Mouse (Mus musculus) left cerebral cortex, adult 8-10 months (tissue): Measurements from ENCODE around the gene Ttc25. TPM values are rescaled to one million over a fixed set of nuclear protein-coding genes. Genes with fewer than 3 reads are reported as not detected.
"Not testable (repeated sequence)": the region's sequence is repeated elsewhere in the genome, so short reads cannot be mapped to it uniquely, and the experiment has no call there.

ENCODE experiments used
- DNase-seq, 2 experiments: peaks; one replicate each; pipeline ENCODE4 v3.0.0; 2022; ENCODE audit warnings: low spot score in 2 of 2
- total RNA-seq, 4 experiments: library from RNA; stranded (reverse); gene quantifications; 2 replicates each; pipeline ENCODE4 v1.2.4; 2022

The Ttc25 gene
- total RNA-seq, 4 experiments from 2014 or later = 0.98 to 2.2 (median 1.8) TPM

- no peak for DNase-seq
These were observed 16.8 kb upstream of the Ttc25 start for GRCm38 (mm10) chr11:100528375-100529165.

DNA sequence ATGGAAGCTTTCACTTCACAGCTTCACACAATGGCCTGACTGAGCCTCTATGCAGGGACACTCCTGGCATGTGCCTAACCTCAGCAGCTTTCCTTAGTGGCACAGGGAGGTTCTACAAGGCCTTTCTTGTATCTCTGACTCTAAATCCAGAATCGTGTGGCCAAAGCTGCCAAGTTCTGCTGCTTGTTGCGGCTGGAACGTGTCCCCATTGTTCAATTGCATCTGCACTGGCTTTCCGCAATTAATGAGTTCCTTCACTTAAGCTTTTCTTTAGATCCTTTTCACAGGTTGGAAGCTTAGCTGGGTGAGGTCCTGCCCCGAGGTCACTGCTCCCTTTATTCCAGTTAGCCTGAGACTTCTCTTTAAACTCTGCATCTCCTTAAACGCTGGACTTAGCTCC, 11.5 kb upstream of the Ttc25 start:
- DNase-seq = no peak

- not testable (repeated sequence) for DNase-seq
These were observed 11.0 kb upstream of the Ttc25 start for GRCm38 (mm10) chr11:100534411-100534810.

DNA sequence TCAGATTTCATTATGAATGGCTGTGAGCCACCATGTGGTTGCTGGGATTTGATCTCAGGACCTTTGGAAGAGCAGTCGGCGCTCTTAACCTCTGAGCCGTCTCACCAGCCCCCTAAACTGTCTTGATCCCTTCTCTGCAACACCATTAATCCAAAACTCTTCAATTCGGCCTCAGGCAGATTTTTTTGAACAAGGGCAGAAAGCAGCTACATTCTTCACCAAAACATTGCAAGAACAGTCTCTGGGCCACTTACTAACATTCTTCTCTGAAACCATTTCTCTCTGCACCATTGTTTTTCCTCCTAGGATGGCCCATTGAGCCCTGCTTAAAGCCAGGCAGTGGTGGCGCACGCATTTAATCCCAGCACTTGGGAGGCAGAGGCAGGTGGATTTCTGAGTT, 10.6 kb upstream of the Ttc25 start:
- DNase-seq = not testable (repeated sequence)

DNA sequence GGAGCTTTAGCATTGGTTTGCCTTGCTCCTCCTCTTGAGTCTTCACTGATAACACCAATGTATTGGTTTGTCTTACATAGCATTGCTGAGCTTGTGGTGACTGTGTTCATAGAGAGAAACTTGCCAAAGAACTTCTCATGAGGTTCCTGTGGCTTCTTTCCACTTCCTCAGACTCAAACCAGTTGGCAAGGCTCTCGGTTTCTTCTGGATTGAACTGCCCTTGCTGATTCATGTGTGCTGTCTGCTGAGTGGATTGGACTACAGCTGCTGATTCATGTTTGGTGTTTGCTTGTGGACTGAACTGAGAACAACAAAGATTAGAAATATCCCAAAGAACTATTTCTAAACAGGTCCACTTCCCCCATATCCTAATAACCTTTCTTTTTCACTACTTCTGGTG, 9.4 kb upstream of the Ttc25 start:
- no peak for DNase-seq

- DNase-seq = no peak
These were observed 8.9 kb upstream of the Ttc25 start for GRCm38 (mm10) chr11:100536466-100536865.

DNA sequence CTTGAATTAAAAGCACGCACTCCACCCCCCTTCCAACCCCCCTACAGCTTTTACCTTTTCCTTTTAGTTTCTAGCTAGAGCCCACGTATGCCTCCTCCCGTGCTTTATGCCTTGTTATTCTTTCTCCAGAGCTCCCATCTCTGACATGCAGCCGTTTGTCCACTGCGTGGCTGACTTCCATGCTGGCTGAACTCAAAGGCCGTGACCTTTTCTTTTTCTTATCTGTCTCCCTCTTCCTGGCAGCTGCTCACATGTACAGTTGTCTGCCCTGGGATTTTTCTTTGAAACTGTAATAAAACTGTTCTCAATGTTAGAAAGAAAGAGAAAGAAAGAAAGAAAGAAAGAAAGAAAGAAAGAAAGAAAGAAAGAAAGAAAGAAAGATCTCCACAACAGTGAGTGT, 4.4 kb upstream of the Ttc25 start:
- DNase-seq = no peak

GRCm38 (mm10) chr11:100541577-100541976, 3.8 kb upstream of the Ttc25 start:
- DNase-seq = no peak

GRCm38 (mm10) chr11:100545746-100546085, 309 bp downstream of the Ttc25 start:
- no peak for DNase-seq

GRCm38 (mm10) chr11:100546955-100547354, 1.5 kb downstream of the Ttc25 start:
- DNase-seq = no peak

DNA sequence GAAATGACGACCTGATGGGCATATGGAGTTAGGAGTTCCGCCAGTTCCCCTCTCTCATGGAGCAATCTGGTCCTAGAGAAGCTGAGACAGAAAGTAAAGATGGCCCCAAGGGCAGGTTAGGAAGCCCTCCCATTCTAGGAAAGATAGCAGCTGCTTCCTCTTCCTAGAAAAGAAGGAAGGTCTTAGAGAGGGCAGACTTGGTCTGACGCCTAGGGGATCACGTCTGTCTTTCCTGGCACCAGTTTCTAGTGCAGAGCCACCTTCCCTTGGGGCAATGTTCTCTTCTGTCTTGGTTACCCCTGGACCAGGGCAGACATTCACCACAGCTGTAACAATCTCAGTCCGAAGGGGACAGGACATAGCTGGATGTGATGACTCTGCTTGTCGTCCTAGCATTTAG, 2.7 kb downstream of the Ttc25 start:
- DNase-seq = no peak

DNA sequence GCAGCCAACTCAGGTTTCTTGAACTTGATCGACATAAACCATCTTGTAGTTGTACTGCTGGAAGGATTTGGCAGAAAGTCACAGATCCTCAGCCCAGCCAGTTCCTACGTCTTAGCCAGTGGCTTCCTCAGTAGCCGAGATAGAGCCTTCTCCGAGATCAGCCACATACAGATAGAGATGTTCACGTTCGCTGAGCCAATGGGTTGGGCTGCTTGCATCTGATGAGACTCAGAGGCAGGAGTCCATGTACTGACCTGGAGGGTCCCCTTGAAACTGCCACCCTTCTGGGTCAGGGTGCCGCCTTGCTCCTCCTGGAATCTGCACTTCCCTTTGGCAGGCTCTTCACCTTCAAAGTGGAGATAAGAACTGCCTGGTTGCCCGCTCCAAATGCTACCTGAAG, 4.1 kb downstream of the Ttc25 start:
- no peak for DNase-seq

DNA sequence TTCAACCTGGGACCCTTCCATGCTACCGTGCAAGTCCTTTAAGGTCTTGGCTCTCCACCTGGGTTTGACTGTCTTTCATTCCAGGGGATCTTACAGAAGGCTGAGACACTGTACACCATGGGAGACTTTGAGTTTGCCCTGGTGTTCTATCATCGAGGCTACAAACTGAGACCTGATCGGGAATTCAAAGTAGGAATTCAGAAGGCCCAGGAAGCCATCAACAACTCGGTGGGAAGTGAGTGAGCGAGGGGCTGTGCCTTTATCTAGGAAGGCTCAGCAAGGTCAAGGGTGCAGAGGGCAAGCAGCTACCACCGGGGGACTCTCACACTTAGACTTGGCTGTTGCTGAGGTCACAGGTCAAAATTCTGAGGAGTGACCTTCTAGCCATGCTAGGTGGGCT, 4.7 kb downstream of the Ttc25 start:
- DNase-seq = no peak

DNA sequence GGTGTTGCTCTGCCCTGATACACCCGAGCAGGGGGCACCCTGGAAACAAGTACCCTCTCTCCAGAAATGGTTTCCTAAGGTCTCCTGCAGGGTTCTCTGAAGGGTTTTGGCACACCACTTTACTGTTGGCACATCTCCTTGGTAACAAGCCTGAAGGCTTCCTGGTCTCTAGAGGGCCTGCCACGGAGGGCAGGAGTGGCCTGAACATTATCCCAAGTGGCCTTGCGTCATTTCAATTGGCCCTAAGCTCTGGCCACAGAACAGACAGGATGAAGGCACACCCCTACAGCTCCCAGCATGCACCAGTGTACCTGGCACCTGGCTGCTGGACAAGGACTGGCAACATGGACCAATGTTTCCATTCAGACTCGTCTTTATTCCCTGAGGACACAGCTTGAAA, 7.4 kb downstream of the Ttc25 start:
- no peak for DNase-seq

DNA sequence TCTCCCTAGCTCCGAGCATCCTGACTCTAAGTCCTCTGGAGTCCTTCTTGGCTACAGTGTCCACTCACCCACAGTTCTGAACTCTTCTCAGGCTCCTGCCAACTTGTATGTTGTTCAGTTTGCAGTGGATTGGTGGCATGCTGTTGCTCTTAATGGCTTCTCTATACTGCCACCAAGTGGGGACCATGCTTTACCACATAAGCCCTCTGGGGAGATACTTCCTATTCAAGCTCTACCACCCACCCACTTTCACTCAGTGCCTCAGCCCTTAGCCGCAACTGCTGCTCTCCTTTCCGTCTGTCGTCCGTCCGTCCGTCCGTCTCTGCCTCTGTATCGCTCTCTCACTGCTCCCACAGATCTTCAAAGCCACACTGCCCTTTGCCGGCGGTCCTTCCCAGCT, 10.2 kb downstream of the Ttc25 start:
- peak in 1 of 2 experiments; percentile 64 for DNase-seq

- DNase-seq = no peak
These were observed 12.2 kb downstream of the Ttc25 start for GRCm38 (mm10) chr11:100557563-100557962.

DNA sequence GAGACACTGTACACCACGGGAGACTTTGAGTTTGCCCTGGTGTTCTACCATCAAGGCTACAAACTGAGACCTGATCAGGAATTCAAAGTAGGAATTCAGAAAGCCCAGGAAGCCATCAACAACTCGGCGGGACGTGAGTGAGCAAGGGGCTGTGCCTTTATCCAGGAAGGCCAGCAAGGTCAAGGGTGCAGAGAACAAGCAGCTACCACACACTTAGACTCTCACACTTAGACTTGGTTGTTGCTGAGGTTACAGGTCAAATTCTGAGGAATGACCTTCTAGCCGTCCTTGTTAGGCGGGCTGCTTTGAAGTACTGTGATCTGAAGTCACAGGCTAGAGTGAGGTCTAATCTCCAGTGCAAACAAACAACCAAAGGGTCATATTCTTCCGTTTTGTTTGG, 14.1 kb downstream of the Ttc25 start:
- no peak for DNase-seq

DNA sequence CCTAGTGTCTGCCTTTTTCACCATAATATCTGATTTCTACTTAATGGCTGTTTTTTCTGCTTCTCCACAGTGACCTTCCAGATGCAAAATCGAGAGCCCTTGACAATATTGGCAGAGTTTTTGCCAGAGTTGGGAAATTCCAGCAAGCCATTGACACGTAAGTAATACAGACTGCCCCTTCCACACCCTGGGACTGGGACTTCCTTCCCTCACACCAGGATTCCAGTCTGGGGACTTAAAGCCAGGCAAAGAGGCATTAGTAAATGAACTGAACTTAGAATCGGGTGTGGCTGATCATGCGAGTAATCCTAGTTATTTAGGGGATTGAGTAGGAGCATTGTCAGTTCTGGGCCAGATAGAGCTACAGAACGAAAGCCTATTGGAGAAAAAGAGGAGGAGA, 16.3 kb downstream of the Ttc25 start:
- no peak for DNase-seq

DNA sequence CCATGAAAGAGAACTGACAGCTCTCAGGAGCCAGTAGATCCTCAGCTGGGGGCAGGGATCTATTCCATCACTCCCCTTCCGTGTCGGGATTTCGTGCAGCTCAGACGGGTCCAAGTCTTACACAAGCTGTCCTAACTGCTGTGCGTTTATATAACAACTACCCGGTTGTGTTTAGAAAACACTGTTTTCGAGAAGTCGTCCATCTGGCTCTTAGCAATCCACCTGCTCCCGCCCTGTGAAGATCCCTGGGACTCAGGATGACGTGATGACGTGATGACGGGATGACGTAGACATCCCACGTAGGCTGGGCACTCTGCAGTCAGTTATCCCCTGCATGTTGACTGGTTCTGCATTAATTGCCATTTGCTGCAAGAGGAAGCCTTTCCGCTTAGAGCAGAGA, 18.9 kb downstream of the Ttc25 start:
- peak in 1 of 2 experiments; percentile 84 for DNase-seq

- no peak for DNase-seq
These were observed 19.3 kb downstream of the Ttc25 start for GRCm38 (mm10) chr11:100564703-100565102.

GRCm38 (mm10) chr11:100567229-100567628, 21.8 kb downstream of the Ttc25 start:
- no peak for DNase-seq

DNA sequence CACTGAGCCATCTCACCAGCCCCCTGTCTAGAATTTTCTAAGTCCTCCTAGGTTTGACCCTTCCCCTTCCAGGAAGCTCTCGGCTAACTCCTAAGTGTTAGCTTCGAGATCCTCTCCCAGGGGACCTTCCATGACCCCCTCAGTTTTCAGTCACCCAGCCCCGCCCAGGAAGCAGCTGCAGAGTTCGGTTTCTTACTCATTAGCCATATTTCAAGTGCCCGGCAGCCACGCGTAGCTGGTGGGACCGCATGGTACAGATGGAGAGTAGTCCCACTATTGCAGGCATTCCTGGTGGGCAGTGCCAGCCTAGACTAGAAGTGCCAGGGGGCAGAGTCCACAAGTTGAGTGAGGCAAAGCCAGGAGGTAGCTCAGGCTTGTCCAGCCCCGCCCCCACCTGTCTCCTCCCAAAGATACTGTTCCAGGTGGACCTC, 22.4 kb downstream of the Ttc25 start:
- DNase-seq = no peak

- DNase-seq = no peak
These were observed 23.3 kb downstream of the Ttc25 start for GRCm38 (mm10) chr11:100568692-100569091.

DNA sequence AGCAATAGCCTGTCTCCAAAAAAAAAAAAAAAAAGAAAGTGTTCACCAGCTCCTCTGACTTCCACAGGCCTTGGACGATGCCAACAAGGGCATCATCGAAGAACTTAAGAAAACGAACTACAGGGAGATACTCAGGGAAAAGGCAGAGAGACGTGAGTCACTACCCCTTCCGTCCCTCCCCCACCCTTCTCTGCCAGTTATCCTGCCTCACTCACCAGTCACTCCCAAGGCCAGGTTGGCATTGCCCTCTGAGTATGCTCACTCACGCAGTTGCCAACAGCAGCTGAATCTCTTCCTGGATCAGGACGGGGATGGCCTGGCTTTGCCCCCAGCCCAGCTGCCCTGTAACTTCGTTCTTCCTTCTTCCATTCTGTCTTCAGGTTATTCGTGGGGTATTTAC, 24.4 kb downstream of the Ttc25 start:
- no peak for DNase-seq
